Mouse (Mus musculus) thymus, adult 2 months (tissue): ENCODE measurements at regions not wholly inside any gene's neighbourhood (a gene's known extent, or its start where the extent isn't known, plus 50 kb on each side); places are given as distances from the start of the nearest gene placed in this dataset.

Experiments
- CTCF ChIP-seq: fragments of 200-500 bp; IDR thresholded peaks from 2 replicates; pipeline ENCODE4 v1.5.1; 2012; ENCODE audit warnings: mild to moderate bottlenecking, control low read depth, low read length, moderate library complexity, borderline replicate concordance; ENCODE audit not compliant: control insufficient read depth, poor library complexity, insufficient read depth; ENCODE audit errors: extremely low read depth
- POLR2A ChIP-seq: fragments of 200-500 bp; IDR thresholded peaks from 2 replicates; pipeline ENCODE4 v1.6.1; 2012; ENCODE audit warnings: mild to moderate bottlenecking, low read length, control low read depth, moderate library complexity; ENCODE audit not compliant: control insufficient read depth, poor library complexity, insufficient read depth; ENCODE audit errors: extremely low read depth

DNA sequence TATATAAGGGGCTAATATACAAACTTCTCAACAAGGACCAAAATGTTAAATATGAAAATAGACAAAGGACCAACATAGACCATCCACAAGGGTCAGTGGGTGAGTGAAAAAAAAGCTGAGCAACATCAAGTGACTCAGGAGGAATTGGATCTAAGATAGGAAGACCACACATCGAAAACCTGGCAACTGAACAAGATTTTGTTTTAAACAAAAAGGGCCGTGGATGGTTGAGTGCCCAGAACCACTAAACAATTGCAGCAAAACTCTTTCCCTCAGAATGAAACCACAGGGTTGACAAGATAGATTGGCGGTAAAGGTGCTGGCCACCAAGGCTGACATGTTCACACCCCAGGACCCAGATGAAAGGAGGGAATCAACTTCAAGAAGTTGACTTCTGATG lies 215.7 kb upstream of the Gm5148 start:
- TF ChIP-seq CTCF: no peak
- TF ChIP-seq POLR2A: no peak
